Mouse (Mus musculus) forebrain, embryonic 15.5 days (tissue): ENCODE results near the gene Sertad4. TPM values are rescaled to one million over a fixed set of nuclear protein-coding genes. Genes with fewer than 3 reads are reported as not detected.

Source experiments
- ATAC-seq: fragments of 200-750 bp; cut with Nextera tagmentation; replicated peaks from 2 replicates; pipeline ENCODE4 v1.8.0; 2017; ENCODE audit warnings: mild to moderate bottlenecking, moderate TSS enrichment, moderate library complexity
- H3K27ac ChIP-seq: fragments of 300-500 bp; sonication (generic); replicated peaks from 2 replicates; pipeline ENCODE4 v1.5.1; 2015; ENCODE audit warnings: mild to moderate bottlenecking, inconsistent platforms
- H3K27me3 ChIP-seq: fragments of 300-500 bp; sonication (generic); 2 replicates; pipeline ENCODE4 v1.6.1; 2015; ENCODE audit warnings: inconsistent platforms
- H3K36me3 ChIP-seq: fragments of 300-500 bp; sonication (generic); 2 replicates; pipeline ENCODE4 v1.6.1; 2015; ENCODE audit warnings: mild to moderate bottlenecking, inconsistent platforms
- H3K4me1 ChIP-seq: fragments of 300-500 bp; sonication (generic); 2 replicates; pipeline ENCODE4 v1.6.1; 2015; ENCODE audit warnings: inconsistent platforms
- H3K4me2 ChIP-seq: fragments of 300-500 bp; sonication (generic); replicated peaks from 2 replicates; pipeline ENCODE4 v1.6.1; 2015; ENCODE audit warnings: mild to moderate bottlenecking, inconsistent platforms
- H3K4me3 ChIP-seq: fragments of 300-500 bp; sonication (generic); 2 replicates; pipeline ENCODE4 v1.5.1; 2015; ENCODE audit warnings: mild to moderate bottlenecking, inconsistent platforms
- H3K9ac ChIP-seq: fragments of 300-500 bp; sonication (generic); replicated peaks from 2 replicates; pipeline ENCODE4 v1.6.1; 2015; ENCODE audit warnings: mild to moderate bottlenecking, inconsistent platforms
- H3K9me3 ChIP-seq: fragments of 300-500 bp; sonication (generic); 2 replicates; pipeline ENCODE4 v1.6.1; 2016; ENCODE audit warnings: inconsistent platforms
- WGBS: fragments of 180-500 bp; shearing (Covaris S2); methylation state at CpG from one replicate; pipeline ENCODE4 v1.1.7; 2015; ENCODE audit warnings: mixed read lengths; 5-methylcytosine and 5-hydroxymethylcytosine counted together
- polyA plus RNA-seq: library from polyadenylated mRNA; unstranded; fragments of >200 nt; fragmentation: Nextera tagmentation; extraction: Ambion mirVana; gene quantifications from 2 replicates; pipeline ENCODE4 v1.2.1, GENCODE M21; 2015

Gene Sertad4
- 35.8 and 36.8 TPM in 2 replicates for polyA plus RNA-seq

DNA sequence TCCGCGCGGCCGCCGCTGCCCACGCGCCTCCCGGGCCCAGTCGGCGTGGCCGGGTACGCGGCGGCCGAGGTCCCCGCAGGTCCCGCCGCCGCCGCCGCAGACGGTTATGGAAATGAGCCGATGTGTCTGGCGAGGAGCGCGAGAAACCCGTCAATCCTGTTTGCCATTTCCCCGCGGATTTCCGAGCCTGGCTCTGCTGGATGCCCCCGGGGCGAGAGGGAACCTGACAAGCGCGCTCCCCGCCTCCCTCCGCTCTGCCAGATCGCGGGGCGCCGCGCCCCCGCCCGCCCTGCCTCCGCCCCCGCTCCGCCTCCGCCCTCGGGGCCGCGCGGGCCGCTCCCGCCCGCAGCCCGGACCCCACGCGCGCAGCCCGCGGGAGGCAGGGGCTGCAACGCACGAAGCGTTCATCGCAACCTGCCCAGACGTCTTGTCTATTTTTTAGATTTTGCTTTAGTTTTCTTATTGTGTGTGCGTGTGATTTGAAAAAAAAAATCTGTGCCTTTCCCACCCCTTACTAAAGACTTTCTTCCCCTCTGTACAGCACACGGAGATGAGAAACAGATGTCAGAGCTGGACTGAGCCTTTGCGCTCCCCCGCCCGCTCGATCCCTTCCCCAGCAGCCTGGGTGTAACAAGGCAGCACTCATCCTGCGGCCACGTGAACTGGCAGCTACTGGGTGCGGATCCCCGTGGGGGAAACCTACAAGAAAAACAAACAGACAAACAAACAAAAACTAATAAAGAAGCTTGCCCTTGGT, at the start of gene Sertad4:
Gene Sertad4 (minus strand): TSS at position 283 of the 757 bp plus-strand sequence.
- under 1% methylated on average over 56 of the region's 75 CpGs for WGBS
- peak within 1 kb of the TSS; percentile 89 for H3K9ac ChIP-seq
- H3K4me3 ChIP-seq, result peak within 1 kb of the TSS; percentile 78
- H3K9me3 ChIP-seq, result no peaks in the 10 kb centered on the region
- peak within 1 kb of the TSS; percentile 97 for H3K27ac ChIP-seq
- peak within 1 kb of the TSS; percentile 87 for H3K4me2 ChIP-seq
- ATAC-seq, result peak; percentile 68
- H3K27me3 ChIP-seq, result no peaks in the 10 kb centered on the region
- H3K4me1 ChIP-seq, result peaks cover 51% of the 10 kb centered on the region
- no peaks in the 10 kb centered on the region for H3K36me3 ChIP-seq

DNA sequence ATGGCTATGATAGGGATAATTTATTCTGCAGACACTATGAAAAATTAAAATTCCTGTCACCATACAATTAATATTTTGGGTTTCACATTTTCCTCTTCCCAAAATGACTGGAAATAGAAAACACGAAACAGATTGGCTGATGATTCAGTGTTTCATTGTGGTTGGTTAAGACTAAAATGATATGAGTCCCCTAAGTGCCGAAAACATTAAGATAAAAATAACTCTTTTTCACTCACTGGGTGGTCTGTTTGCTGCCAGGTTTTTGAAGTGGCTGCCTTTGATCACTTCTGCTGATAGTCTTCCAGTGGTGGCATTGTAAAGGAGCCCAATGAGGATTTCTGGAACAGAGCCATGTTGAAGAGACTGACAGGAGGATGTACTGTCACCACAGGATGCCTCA, 46.0 kb upstream of the Sertad4 start:
- Histone ChIP-seq H3K27me3 (no peaks in the 10 kb centered on the region), H3K9ac (no peak overlapping the region), H3K27ac (no peak overlapping the region), H3K4me1 (no peaks in the 10 kb centered on the region), H3K36me3 (peaks cover 6% of the 10 kb centered on the region), H3K4me3 (no peak overlapping the region), H3K9me3 (no peaks in the 10 kb centered on the region), H3K4me2 (no peak overlapping the region)
- ATAC-seq, result no peak
- WGBS, result 73% methylated on average over 2 of the region's 2 CpGs

DNA sequence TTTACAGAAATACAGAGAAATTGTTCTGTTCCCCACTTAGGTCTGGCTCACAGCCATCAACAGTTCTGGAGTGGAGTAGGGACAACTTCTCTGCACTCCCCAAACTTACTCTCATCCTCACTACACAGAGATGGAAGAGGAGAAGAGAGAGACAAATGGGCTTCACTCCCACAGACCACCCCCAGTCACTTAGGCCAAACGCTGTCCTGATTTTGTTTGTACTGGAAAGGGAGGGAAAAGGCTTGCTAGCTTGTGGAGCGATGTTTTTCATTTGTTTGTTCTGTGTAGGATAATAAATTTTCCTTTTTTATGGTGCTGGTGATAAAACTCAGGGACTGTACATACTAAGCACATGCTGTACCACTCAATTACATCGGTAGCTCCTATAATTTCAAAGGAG, 45.4 kb upstream of the Sertad4 start:
- no peaks in the 10 kb centered on the region for H3K9me3 ChIP-seq
- H3K4me3 ChIP-seq, result no peak overlapping the region
- H3K27ac ChIP-seq, result no peak overlapping the region
- H3K27me3 ChIP-seq, result no peaks in the 10 kb centered on the region
- ATAC-seq, result no peak
- 80% methylated on average over 3 of the region's 3 CpGs for WGBS
- no peaks in the 10 kb centered on the region for H3K4me1 ChIP-seq
- H3K4me2 ChIP-seq, result no peak overlapping the region
- peaks cover 8% of the 10 kb centered on the region for H3K36me3 ChIP-seq
- no peak overlapping the region for H3K9ac ChIP-seq

DNA sequence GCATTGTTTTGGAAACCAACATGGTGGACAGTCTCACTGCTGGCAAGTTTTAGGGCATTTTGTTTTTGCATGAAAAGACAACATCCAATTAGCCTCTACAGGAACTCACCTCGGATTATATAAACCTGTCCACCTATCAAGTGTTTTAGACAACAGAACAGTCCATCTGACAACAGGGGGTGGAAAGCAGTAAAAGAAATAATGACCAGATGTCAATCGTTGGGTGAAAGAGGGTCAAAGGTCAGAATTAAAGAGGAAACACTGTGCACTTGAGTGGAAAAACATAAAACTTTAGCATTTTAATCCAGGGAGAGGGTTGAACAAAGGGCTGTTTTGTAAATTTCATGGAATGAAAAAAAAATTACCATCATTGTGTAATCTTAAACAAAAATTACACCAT, 43.2 kb upstream of the Sertad4 start:
- no peak overlapping the region for H3K4me3 ChIP-seq
- H3K9me3 ChIP-seq, result no peaks in the 10 kb centered on the region
- H3K4me1 ChIP-seq, result no peaks in the 10 kb centered on the region
- H3K27ac ChIP-seq, result no peak overlapping the region
- H3K9ac ChIP-seq, result no peak overlapping the region
- peaks cover 11% of the 10 kb centered on the region for H3K36me3 ChIP-seq
- no peaks in the 10 kb centered on the region for H3K27me3 ChIP-seq
- WGBS, result 2% methylated on average over 2 of the region's 2 CpGs
- no peak overlapping the region for H3K4me2 ChIP-seq
- no peak for ATAC-seq

DNA sequence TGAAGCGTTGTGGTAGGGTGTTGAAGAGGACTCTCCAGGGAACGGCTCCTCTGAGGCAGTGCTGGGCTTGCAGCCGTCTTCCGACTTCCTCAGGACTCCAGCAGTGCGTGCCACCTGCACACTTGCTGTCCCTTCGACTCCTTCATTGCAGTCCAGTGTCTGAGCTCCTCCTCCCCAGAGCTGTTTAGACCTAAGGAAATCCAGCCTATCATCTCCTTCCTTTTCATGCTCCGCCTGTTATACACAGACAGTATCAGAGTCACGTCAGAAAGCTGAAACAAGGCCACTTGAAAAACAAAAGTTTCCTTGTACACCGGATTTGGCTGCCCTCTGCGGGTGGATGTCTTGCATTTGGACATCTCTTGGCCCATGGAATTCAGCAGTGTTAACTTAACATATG, 41.7 kb upstream of the Sertad4 start:
- Histone ChIP-seq H3K36me3 (peaks cover 11% of the 10 kb centered on the region), H3K27ac (no peak overlapping the region), H3K4me1 (no peaks in the 10 kb centered on the region), H3K9me3 (no peaks in the 10 kb centered on the region), H3K27me3 (no peaks in the 10 kb centered on the region), H3K4me2 (no peak overlapping the region), H3K4me3 (no peak overlapping the region), H3K9ac (no peak overlapping the region)
- WGBS, result 61% methylated on average over 10 of the region's 10 CpGs
- no peak for ATAC-seq

DNA sequence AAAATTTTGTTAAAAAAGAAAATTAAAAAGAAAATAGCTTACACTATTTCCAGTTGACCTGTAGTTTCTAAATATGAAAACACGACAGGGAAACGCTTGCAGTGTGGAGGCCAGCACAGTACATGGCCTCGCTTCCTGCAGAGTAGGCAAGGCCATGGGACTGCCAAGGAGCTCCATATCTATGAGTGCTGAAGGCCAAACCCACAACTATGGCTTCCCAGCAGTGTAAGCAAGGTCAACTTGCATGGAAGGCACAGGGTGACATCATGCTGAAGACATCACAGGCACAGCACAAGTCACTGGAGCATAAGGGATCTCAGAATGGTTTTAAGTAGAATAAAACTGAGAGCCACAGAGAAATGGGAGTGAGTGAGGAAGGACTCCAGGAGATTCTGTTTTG, 40.5 kb upstream of the Sertad4 start:
- Histone ChIP-seq H3K27me3 (no peaks in the 10 kb centered on the region), H3K27ac (no peak overlapping the region), H3K4me3 (no peak overlapping the region), H3K4me1 (no peaks in the 10 kb centered on the region), H3K9ac (no peak overlapping the region), H3K9me3 (no peaks in the 10 kb centered on the region), H3K4me2 (no peak overlapping the region), H3K36me3 (peaks cover 14% of the 10 kb centered on the region)
- WGBS, result 93% methylated on average over 3 of the region's 3 CpGs
- ATAC-seq, result no peak

DNA sequence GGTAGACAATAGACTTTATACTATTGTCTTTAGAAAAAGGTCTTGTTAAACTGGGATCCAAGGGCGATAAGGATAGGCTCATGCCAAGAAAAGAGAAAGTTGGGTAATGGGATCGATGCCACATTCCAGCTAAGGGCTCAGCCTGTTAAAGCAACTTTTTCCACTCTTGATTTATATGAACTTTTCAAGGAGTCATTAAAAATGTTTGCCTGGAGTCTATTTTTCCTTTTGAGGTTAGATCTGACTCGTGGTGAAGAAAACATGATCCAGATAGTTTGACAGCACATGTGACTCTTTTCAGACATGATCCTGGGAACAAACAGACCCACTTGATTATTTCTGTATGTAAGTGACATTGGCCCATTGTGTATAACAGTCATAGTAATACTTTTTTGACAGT, 35.2 kb upstream of the Sertad4 start:
- H3K9me3 ChIP-seq, result no peaks in the 10 kb centered on the region
- WGBS, result 88% methylated on average over 3 of the region's 3 CpGs
- ATAC-seq, result no peak

DNA sequence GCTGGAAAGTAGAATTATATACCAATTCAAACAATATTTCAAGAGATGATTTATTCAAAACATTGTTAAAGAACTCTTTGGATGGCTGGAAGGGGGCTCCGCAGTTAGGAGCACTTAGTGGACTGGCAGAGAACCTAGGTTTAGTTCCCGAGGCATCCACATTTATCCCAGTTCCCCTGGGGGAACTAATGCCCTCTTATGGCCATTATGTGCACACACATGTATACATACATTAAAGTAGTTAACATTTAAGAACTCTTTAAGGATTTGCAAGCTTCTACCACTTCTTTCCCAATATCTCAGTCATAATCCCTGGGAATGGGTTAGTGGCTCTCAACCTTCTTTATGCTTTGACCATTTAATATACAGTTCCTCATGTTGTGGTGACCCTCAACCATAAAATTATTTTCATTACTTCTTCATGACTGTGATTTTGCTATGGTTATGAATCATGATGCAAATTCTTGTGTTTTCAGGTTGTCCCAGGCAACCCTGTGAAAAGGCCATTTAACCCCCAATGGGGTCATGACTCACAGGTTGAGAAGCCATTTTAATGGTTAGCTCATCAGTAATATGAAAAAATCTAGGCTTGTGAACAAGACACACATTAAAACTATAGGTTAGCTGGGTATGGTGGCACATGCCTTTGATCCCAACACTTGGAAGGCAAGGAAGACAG, 27.2 kb upstream of the Sertad4 start:
- 71% methylated on average over 2 of the region's 2 CpGs for WGBS
- no peaks in the 10 kb centered on the region for H3K4me1 ChIP-seq
- no peak overlapping the region for H3K4me2 ChIP-seq
- no peak overlapping the region for H3K9ac ChIP-seq
- no peak for ATAC-seq
- H3K36me3 ChIP-seq, result no peaks in the 10 kb centered on the region
- H3K4me3 ChIP-seq, result no peak overlapping the region
- H3K27me3 ChIP-seq, result no peaks in the 10 kb centered on the region
- H3K9me3 ChIP-seq, result no peaks in the 10 kb centered on the region
- H3K27ac ChIP-seq, result no peak overlapping the region

More for the DNA sequence above, 35.2 kb upstream of the Sertad4 start:
- H3K9ac ChIP-seq, result no peak overlapping the region
- H3K27me3 ChIP-seq, result no peaks in the 10 kb centered on the region
- H3K36me3 ChIP-seq, result peaks cover 6% of the 10 kb centered on the region; the same call in 1 of the 2 replicates
- H3K4me3 ChIP-seq, result no peak overlapping the region
- H3K4me2 ChIP-seq, result no peak overlapping the region
- H3K27ac ChIP-seq, result no peak overlapping the region
- H3K4me1 ChIP-seq, result no peaks in the 10 kb centered on the region

DNA sequence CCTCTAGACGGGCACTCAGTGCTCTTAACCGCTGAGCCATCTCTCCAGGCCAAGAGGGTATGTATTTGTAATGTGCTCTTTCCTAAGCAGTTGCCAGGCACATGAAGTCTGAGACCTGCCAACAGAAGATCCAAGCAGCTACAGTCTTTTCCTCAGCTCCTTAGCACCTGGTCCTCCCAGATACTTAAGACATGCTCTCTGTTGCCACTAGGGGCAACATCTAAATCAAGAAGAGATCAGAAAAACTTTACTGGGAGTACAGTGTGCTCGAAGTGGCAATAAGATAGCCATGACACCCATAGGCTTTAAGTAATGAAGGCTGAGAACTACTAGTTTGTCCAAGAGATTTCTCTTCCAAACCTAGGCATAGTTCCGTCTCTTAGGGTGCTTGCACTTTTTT, 24.6 kb upstream of the Sertad4 start:
- ATAC-seq, result no peak
- no peak overlapping the region for H3K27ac ChIP-seq
- no peaks in the 10 kb centered on the region for H3K4me1 ChIP-seq
- no peaks in the 10 kb centered on the region for H3K9me3 ChIP-seq
- 81% methylated on average over 4 of the region's 4 CpGs for WGBS
- H3K4me3 ChIP-seq, result no peak overlapping the region
- H3K9ac ChIP-seq, result no peak overlapping the region
- no peak overlapping the region for H3K4me2 ChIP-seq
- no peaks in the 10 kb centered on the region for H3K27me3 ChIP-seq
- H3K36me3 ChIP-seq, result no peaks in the 10 kb centered on the region

DNA sequence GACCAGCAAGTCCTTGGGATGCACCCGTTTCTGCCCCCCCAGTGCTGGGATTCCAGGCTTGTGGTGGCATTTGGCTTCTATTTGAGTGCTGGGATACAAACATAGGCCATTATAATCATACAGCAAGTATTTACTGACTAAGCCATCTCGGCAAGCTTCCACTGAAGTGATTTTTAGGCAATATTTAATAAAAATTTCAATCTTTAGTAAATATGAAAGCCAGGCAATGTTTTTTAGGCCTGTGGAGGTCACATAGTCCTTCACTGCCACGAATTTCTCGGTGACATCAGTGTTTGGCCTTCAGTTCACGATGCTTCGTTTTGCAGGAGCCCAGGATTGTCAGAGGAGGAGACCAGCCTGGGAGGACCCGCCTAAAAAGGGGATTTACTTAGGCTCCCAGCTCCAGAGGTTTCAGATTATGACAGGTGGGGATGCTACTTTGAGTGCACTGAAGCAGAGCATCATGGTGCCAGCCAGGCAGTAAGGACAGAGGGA, 23.6 kb upstream of the Sertad4 start:
- H3K4me2 ChIP-seq, result no peak overlapping the region
- no peak for ATAC-seq
- H3K27me3 ChIP-seq, result no peaks in the 10 kb centered on the region
- no peaks in the 10 kb centered on the region for H3K4me1 ChIP-seq
- no peak overlapping the region for H3K4me3 ChIP-seq
- no peak overlapping the region for H3K9ac ChIP-seq
- WGBS, result 87% methylated on average over 7 of the region's 7 CpGs
- H3K27ac ChIP-seq, result no peak overlapping the region
- no peaks in the 10 kb centered on the region for H3K36me3 ChIP-seq
- H3K9me3 ChIP-seq, result no peaks in the 10 kb centered on the region

DNA sequence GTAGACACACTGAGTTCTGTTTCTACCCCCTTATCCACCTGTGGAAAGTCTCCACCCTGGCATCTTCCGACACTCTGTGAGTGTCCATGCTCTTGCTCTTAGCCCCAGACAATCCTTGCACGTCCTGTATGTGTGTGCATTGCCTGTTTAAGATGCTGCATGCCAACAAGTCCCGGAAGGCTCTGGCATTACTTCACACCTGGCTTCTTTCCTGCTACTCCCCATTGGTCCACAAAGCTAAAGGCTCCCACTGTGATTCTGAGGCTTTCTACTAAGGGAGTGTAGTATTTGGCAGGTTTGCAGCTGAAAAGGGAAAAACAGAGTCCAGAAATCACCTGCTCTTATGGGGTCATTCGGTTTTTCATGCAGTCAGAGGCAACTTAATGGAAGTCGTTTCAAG, 17.3 kb upstream of the Sertad4 start:
- 47% methylated on average over 5 of the region's 5 CpGs for WGBS
- no peak overlapping the region for H3K27ac ChIP-seq
- no peak overlapping the region for H3K4me3 ChIP-seq
- no peaks in the 10 kb centered on the region for H3K27me3 ChIP-seq
- no peak overlapping the region for H3K4me2 ChIP-seq
- H3K9me3 ChIP-seq, result no peaks in the 10 kb centered on the region
- no peak for ATAC-seq
- H3K4me1 ChIP-seq, result peaks cover 11% of the 10 kb centered on the region
- H3K9ac ChIP-seq, result no peak overlapping the region
- no peaks in the 10 kb centered on the region for H3K36me3 ChIP-seq

DNA sequence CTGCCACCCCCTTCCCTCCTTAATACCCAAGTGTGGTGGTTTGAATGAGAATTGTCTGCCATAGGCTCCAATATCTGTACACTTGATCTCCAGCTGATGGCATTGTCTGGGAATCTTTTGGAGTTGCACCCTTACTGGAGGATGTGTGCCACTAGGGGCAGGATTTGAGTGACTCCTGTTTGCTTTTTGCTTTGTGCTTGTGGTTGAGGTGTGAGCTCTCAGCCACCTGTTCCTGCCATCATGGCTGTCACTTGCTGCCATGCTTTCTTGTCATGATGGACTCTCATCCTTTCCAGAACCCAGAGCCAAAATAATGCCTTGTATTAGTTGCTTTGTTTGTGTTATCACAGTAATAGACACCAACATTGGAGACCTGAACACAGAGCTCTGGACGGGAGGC, 14.2 kb upstream of the Sertad4 start:
- ATAC-seq, result no peak
- Histone ChIP-seq H3K9ac (no peak overlapping the region), H3K36me3 (no peaks in the 10 kb centered on the region), H3K4me3 (no peak overlapping the region), H3K4me1 (peaks cover 11% of the 10 kb centered on the region), H3K9me3 (no peaks in the 10 kb centered on the region), H3K27me3 (no peaks in the 10 kb centered on the region), H3K4me2 (no peak overlapping the region), H3K27ac (no peak overlapping the region)
- WGBS, result 86% methylated on average over 1 of the region's 1 CpGs
